Mouse (Mus musculus) thymus, postnatal 14 days (tissue): ENCODE results near the gene Tff2.
A peak's percentile ranks its signal among the peaks of the same experiment; 100 is the strongest.

Experiments used
- DNase-seq: peaks from one replicate; pipeline ENCODE4 v3.0.0; 2021

Gene Tff2

GRCm38 (mm10) chr17:31144040-31145037 lies at the start of gene Tff2:
Gene Tff2 (minus strand): TSS chr17:31144282.
- DNase-seq = no peak

- no peak for DNase-seq
Observed at GRCm38 (mm10) chr17:31193360-31193759, 49.3 kb upstream of the Tff2 start.

- DNase-seq = no peak
Observed at GRCm38 (mm10) chr17:31192663-31193062, 48.6 kb upstream of the Tff2 start.

GRCm38 (mm10) chr17:31191825-31192224 lies 47.7 kb upstream of the Tff2 start:
- no peak for DNase-seq

GRCm38 (mm10) chr17:31187370-31187769 lies 43.3 kb upstream of the Tff2 start:
- peak; percentile 87 for DNase-seq

GRCm38 (mm10) chr17:31184269-31184990 lies 40.3 kb upstream of the Tff2 start:
- peak; percentile 52 for DNase-seq

- DNase-seq = peak; percentile 64
Observed at GRCm38 (mm10) chr17:31183180-31183974, 39.3 kb upstream of the Tff2 start.

- DNase-seq = no peak
Observed at GRCm38 (mm10) chr17:31181490-31181889, 37.4 kb upstream of the Tff2 start.

GRCm38 (mm10) chr17:31176321-31176720 lies 32.2 kb upstream of the Tff2 start:
- peak; percentile 67 for DNase-seq

- no peak for DNase-seq
Observed at GRCm38 (mm10) chr17:31169796-31170195, 25.7 kb upstream of the Tff2 start.

- DNase-seq = no peak
Observed at GRCm38 (mm10) chr17:31165127-31165526, 21.0 kb upstream of the Tff2 start, which contains the start of gene Tff1. Gene Tff1 (minus strand): TSS chr17:31165277.

- peak; percentile 83 for DNase-seq
Observed at GRCm38 (mm10) chr17:31163821-31164220, 19.7 kb upstream of the Tff2 start.

- peak; percentile 39 for DNase-seq
Observed at GRCm38 (mm10) chr17:31162607-31163006, 18.5 kb upstream of the Tff2 start.

GRCm38 (mm10) chr17:31160291-31160690 lies 16.2 kb upstream of the Tff2 start:
- DNase-seq = no peak

- no peak for DNase-seq
Observed at GRCm38 (mm10) chr17:31157921-31158320, 13.8 kb upstream of the Tff2 start.

- DNase-seq = peak; percentile 47
Observed at GRCm38 (mm10) chr17:31153785-31154184, 9.7 kb upstream of the Tff2 start.

- no peak for DNase-seq
Observed at GRCm38 (mm10) chr17:31152966-31153499, 9.0 kb upstream of the Tff2 start.

- no peak for DNase-seq
Observed at GRCm38 (mm10) chr17:31152512-31152911, 8.4 kb upstream of the Tff2 start.

- DNase-seq = no peak
Observed at GRCm38 (mm10) chr17:31145998-31146397, 1.9 kb upstream of the Tff2 start.

- no peak for DNase-seq
Observed at GRCm38 (mm10) chr17:31142116-31142515, 2.0 kb downstream of the Tff2 start.

GRCm38 (mm10) chr17:31138398-31138797 lies 5.7 kb downstream of the Tff2 start:
- peak; percentile 86 for DNase-seq

GRCm38 (mm10) chr17:31136821-31137220 lies 7.3 kb downstream of the Tff2 start:
- DNase-seq = no peak

- DNase-seq = peak; percentile 26
Observed at GRCm38 (mm10) chr17:31136291-31136690, 7.8 kb downstream of the Tff2 start.
